Mouse (Mus musculus) heart, embryonic 14.5 days (tissue): ENCODE measurements around the gene Vash1. TPM values are rescaled to one million over a fixed set of nuclear protein-coding genes. Genes with fewer than 3 reads are reported as not detected.

Source experiments
- ATAC-seq: fragments of 200-750 bp; cut with Nextera tagmentation; 2 replicates; pipeline ENCODE4 v1.8.0; 2017; ENCODE audit warnings: low read depth, moderate TSS enrichment; ENCODE audit not compliant: insufficient number of reproducible peaks, insufficient read depth, low FRiP score
- H3K27ac ChIP-seq, 2 experiments: fragments of 200-500 bp in 1 of 2; fragments of 300-500 bp in 1 of 2; sonication (generic) in 1 of 2; replicated peaks in 1 of 2; 2 replicates each; pipeline ENCODE4 v1.5.1; 2012 to 2014; ENCODE audit warnings: low read depth in 2 of 2, low read length in 2 of 2, control low read depth in 1 of 2, mild to moderate bottlenecking in 1 of 2, mixed read lengths in 1 of 2; ENCODE audit not compliant: control insufficient read depth in 1 of 2, insufficient read depth in 1 of 2
- H3K27me3 ChIP-seq: fragments of 300-500 bp; sonication (generic); 2 replicates; pipeline ENCODE4 v1.6.1; 2014; ENCODE audit warnings: mild to moderate bottlenecking, low read length, control low read depth; ENCODE audit not compliant: control insufficient read depth, insufficient read depth
- H3K36me3 ChIP-seq: fragments of 300-500 bp; sonication (generic); 2 replicates; pipeline ENCODE4 v1.6.1; 2014; ENCODE audit warnings: mild to moderate bottlenecking, control low read depth, low read length, mixed read lengths; ENCODE audit not compliant: control insufficient read depth, insufficient read depth
- H3K4me1 ChIP-seq, 2 experiments: fragments of 200-500 bp in 1 of 2; fragments of 300-500 bp in 1 of 2; sonication (generic) in 1 of 2; 2 replicates each; pipeline ENCODE4 v1.6.1; 2012 to 2014; ENCODE audit warnings: low read length in 2 of 2, control low read depth in 1 of 2, mixed read lengths in 1 of 2; ENCODE audit not compliant: control insufficient read depth in 2 of 2, insufficient read depth in 2 of 2
- H3K4me2 ChIP-seq: fragments of 300-500 bp; sonication (generic); 2 replicates; pipeline ENCODE4 v1.6.1; 2014; ENCODE audit warnings: mild to moderate bottlenecking, low read length
- H3K4me3 ChIP-seq, 2 experiments: fragments of 200-500 bp in 1 of 2; fragments of 300-500 bp in 1 of 2; sonication (generic) in 1 of 2; 2 replicates each; pipeline ENCODE4 v1.5.1; 2012 to 2014; ENCODE audit warnings: low read length in 2 of 2, mild to moderate bottlenecking in 2 of 2, control low read depth in 1 of 2, low read depth in 1 of 2, moderate library complexity in 1 of 2; ENCODE audit not compliant: control insufficient read depth in 1 of 2, insufficient read depth in 1 of 2
- H3K9ac ChIP-seq: fragments of 300-500 bp; sonication (generic); 2 replicates; pipeline ENCODE4 v1.6.1; 2014; ENCODE audit warnings: mild to moderate bottlenecking, low read length
- H3K9me3 ChIP-seq: fragments of 300-500 bp; sonication (generic); 2 replicates; pipeline ENCODE4 v1.6.1; 2016; ENCODE audit warnings: low read length, control low read depth; ENCODE audit not compliant: control insufficient read depth
- WGBS: fragments of 180-500 bp; shearing (Covaris S2); extraction: QIAGEN DNeasy Blood & Tissue Kit; methylation state at CpG from one replicate; pipeline ENCODE4 v1.1.7; 2014; 5-methylcytosine and 5-hydroxymethylcytosine counted together
- polyA plus RNA-seq: library from polyadenylated mRNA; unstranded; fragments of >200 nt; fragmentation: Nextera tagmentation; extraction: Ambion mirVana; gene quantifications from 2 replicates; pipeline ENCODE4 v1.2.1, GENCODE M21; 2014

Gene Vash1
- polyA plus RNA-seq, 1 experiment from 2014 or later, result 10.7 TPM

DNA sequence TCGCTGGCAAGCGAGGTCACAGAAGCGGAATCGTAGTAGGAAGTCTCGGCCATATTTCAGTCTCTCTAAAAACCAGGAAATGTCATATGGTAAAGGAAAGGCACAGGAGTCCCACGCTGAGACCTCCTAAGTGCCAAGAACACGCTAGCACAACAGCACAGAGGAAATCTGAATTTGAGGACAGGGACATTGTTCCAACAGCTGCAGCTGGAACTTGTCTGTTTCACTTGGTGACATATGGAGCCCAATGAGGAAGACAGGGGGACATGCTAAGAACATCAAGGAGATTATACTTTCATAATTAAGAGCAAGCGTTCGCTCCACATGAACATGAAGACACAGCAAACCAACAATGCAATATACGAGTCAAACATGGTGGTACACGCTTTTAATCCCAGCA is 38.5 kb downstream of the Vash1 start:
- peaks cover 32% of the 10 kb centered on the region for H3K36me3 ChIP-seq
- WGBS, result 85% methylated on average over 11 of the region's 11 CpGs
- no peak overlapping the region for H3K4me2 ChIP-seq

GRCm38 (mm10) chr12:86719961-86720639 is 41.6 kb downstream of the Vash1 start:
- WGBS, result 86% methylated on average over 18 of the region's 18 CpGs
- H3K36me3 ChIP-seq, result peaks cover 36% of the 10 kb centered on the region

More for the DNA sequence above, 38.5 kb downstream of the Vash1 start:
- no peak overlapping the region for H3K9ac ChIP-seq
- H3K27me3 ChIP-seq, result no peaks in the 10 kb centered on the region
- peaks cover 8 to 9% of the 10 kb centered on the region in 2 experiments for H3K4me1 ChIP-seq
- no peak for ATAC-seq
- no peaks in the 10 kb centered on the region for H3K9me3 ChIP-seq
- H3K27ac ChIP-seq, result no peak overlapping the region
- no peak overlapping the region for H3K4me3 ChIP-seq

DNA sequence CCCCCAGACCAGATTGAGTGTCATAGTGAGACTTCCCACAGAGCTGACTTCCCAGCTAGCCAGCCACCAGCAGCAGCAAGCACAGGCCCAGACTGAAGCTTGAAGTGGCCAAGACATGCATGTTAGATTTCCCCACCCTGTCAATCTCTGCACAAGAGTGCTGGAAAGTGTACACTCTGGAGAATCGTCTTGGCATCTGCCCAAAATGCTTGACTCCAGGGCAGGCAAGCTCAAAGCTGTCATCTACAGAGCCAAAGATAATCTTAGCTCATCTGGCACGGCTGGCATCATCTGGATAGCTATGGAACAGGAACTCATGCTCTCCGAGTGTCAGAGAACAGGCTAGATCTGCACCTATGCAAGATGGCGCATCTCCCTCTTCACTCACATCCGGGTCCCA is 43.0 kb downstream of the Vash1 start:
- H3K4me1 ChIP-seq, result peaks cover 8 to 33% of the 10 kb centered on the region in 2 experiments
- peaks cover 33% of the 10 kb centered on the region for H3K36me3 ChIP-seq
- no peak overlapping the region for H3K4me3 ChIP-seq
- H3K9ac ChIP-seq, result peak overlapping the region; percentile 21; the same call in 1 of the 2 replicates
- H3K27me3 ChIP-seq, result no peaks in the 10 kb centered on the region
- no peak overlapping the region for H3K4me2 ChIP-seq
- 45% methylated on average over 5 of the region's 5 CpGs for WGBS
- H3K27ac ChIP-seq, result peak overlapping the region in 1 of 2 experiments; percentile 57; a peak in 3 of 4 replicates
- no peaks in the 10 kb centered on the region for H3K9me3 ChIP-seq
- ATAC-seq, result no peak

More at GRCm38 (mm10) chr12:86719961-86720639, 41.6 kb downstream of the Vash1 start:
- Histone ChIP-seq H3K27me3 (no peaks in the 10 kb centered on the region), H3K9me3 (no peaks in the 10 kb centered on the region), H3K4me3 (no peak overlapping the region), H3K9ac (no peak overlapping the region), H3K27ac (no peak overlapping the region), H3K4me1 (peaks cover 8 to 29% of the 10 kb centered on the region in 2 experiments), H3K4me2 (no peak overlapping the region)
- no peak for ATAC-seq

DNA sequence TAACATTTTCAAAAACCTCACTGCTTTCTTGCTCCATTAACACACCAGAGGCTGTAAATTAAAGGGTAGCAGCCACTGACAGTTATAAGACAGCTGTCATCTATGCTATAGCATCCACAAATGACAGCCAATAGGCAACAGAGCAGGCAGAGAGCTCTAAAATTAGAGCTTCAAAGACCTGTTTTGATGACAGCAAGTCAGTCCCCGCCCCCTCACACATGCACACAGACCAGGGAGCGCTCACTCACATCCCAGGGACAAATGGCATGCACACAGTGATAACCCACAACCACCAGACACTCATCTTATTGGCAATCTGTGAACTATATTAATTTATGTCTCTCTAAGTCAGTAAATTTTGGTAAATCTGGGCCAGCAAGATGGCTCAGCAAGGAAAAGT is 45.8 kb downstream of the Vash1 start:
- ATAC-seq, result no peak
- Histone ChIP-seq H3K9ac (no peak overlapping the region), H3K27ac (peak overlapping the region in 1 of 2 experiments; percentile 14; a peak in 1 of 4 replicates), H3K4me3 (no peak overlapping the region), H3K4me2 (no peak overlapping the region), H3K27me3 (no peaks in the 10 kb centered on the region), H3K4me1 (peaks cover 8 to 33% of the 10 kb centered on the region in 2 experiments), H3K36me3 (peaks cover 22% of the 10 kb centered on the region), H3K9me3 (no peaks in the 10 kb centered on the region)
- WGBS, result 26% methylated on average over 2 of the region's 2 CpGs

DNA sequence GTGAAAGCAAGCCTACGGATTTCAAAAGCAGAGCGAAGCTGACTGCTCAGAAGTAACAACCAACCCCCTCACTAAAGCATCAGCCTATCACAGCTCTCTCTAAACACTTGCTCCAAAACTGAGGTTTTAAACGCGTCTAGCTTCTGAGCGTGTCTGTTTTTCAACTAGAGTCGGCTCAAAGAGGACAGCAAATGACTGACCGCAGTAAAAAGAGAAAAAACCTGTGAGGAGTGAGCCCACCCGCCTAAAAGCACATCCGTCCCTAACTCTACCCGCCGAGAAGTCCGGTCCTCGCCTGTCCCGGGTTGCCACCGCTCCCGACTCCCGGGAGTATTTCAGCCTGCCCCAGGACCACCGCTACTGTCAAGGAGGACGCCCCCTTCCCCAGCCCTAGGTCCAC is 47.2 kb downstream of the Vash1 start:
- H3K4me2 ChIP-seq, result peak overlapping the region; percentile 95
- peak overlapping the region; percentile 61 to 66 for H3K27ac ChIP-seq
- H3K27me3 ChIP-seq, result no peaks in the 10 kb centered on the region
- H3K4me1 ChIP-seq, result peaks cover 8 to 33% of the 10 kb centered on the region in 2 experiments
- no peaks in the 10 kb centered on the region for H3K9me3 ChIP-seq
- H3K4me3 ChIP-seq, result peak overlapping the region; percentile 85 to 87
- peak overlapping the region; percentile 85 for H3K9ac ChIP-seq
- no peak for ATAC-seq
- 0% methylated on average over 19 of the region's 19 CpGs for WGBS
- H3K36me3 ChIP-seq, result peaks cover 11% of the 10 kb centered on the region; the same call in 1 of the 2 replicates

DNA sequence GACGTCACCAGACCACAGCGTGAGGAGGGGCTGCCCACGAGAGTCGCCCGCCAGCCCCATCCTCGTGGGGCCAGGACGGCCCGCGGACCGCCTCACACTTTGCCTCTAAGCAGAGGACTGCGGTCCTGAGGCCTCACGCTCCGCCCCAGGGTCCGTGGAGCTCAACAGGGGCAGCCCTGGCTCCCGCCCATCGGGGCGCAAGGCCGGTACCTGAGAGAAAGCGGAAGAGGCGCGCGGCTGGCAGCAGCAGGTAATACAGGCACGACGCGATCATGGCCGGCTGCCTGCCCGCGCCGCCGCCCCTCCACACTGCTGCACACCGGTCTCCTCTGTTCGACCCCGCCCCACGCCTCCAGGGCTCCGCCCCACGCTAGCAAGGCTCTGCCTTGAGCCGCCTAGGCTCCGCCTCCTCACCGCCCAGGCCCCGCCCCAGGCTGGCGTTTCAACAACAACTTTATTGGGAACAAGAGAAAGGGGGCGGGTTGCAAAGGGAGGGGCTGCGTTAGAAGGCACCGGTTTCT is 47.7 kb downstream of the Vash1 start, which contains the start of gene Angel1:
Angel1 (minus strand) TSS at position 341 of the 521 bp plus-strand sequence.
- under 1% methylated on average over 44 of the region's 44 CpGs for WGBS

GRCm38 (mm10) chr12:86734319-86734810 is 55.9 kb downstream of the Vash1 start, which contains the start of gene Lrrc74a:
TSS of gene Lrrc74a (plus strand) at chr12:86734369.
- no peak for ATAC-seq

More for the DNA sequence above, 47.7 kb downstream of the Vash1 start, which contains the start of gene Angel1:
- Histone ChIP-seq H3K4me1 (peaks cover 6 to 29% of the 10 kb centered on the region in 2 experiments), H3K36me3 (peaks cover 7% of the 10 kb centered on the region; the same call in 1 of the 2 replicates), H3K4me3 (peak within 1 kb of the TSS; percentile 85 to 87), H3K27ac (peak within 1 kb of the TSS; percentile 61 to 66), H3K4me2 (peak within 1 kb of the TSS; percentile 95), H3K9me3 (no peaks in the 10 kb centered on the region), H3K9ac (peak within 1 kb of the TSS; percentile 85), H3K27me3 (no peaks in the 10 kb centered on the region)
- ATAC-seq, result peak; percentile 96

More at GRCm38 (mm10) chr12:86734319-86734810, 55.9 kb downstream of the Vash1 start, which contains the start of gene Lrrc74a:
- Histone ChIP-seq H3K4me1 (no peaks in the 10 kb centered on the region), H3K9ac (no peak within 1 kb of the TSS), H3K9me3 (no peaks in the 10 kb centered on the region), H3K4me2 (no peak within 1 kb of the TSS), H3K27ac (no peak within 1 kb of the TSS), H3K27me3 (no peaks in the 10 kb centered on the region), H3K4me3 (no peak within 1 kb of the TSS), H3K36me3 (no peaks in the 10 kb centered on the region)
- WGBS, result 67% methylated on average over 8 of the region's 8 CpGs
